Mouse (Mus musculus): ENCODE measurements at regions not wholly inside any gene's neighbourhood (a gene's known extent, or its start where the extent isn't known, plus 50 kb on each side); places are given as distances from the start of the nearest gene placed in this dataset.

- no peak for DNase-seq (ENCODE audit: low spot score in 2 of 2)
Measured at GRCm38 (mm10) chr15:62908379-62908778, 936.6 kb downstream of the Gsdmc2 start.

- no peak for DNase-seq (ENCODE audit: low spot score in 2 of 2)
Measured at GRCm38 (mm10) chr15:62907181-62907580, 937.8 kb downstream of the Gsdmc2 start.

- DNase-seq (ENCODE audit: low spot score in 2 of 2) = peak; percentile 75 to 87
Measured at GRCm38 (mm10) chr15:62903047-62903822, 941.7 kb downstream of the Gsdmc2 start.

- DNase-seq (ENCODE audit: low spot score in 2 of 2) = no peak
Measured at GRCm38 (mm10) chr15:62901955-62902354, 943.0 kb downstream of the Gsdmc2 start.

- DNase-seq (ENCODE audit: low spot score in 2 of 2) = no peak
Measured at GRCm38 (mm10) chr15:62889798-62890197, 955.2 kb downstream of the Gsdmc2 start.

- no peak for DNase-seq (ENCODE audit: low spot score in 2 of 2)
Measured at GRCm38 (mm10) chr15:62885331-62885730, 959.6 kb downstream of the Gsdmc2 start.

GRCm38 (mm10) chr15:62871082-62871766, 973.8 kb downstream of the Gsdmc2 start:
- DNase-seq (ENCODE audit: low spot score in 2 of 2) = no peak

GRCm38 (mm10) chr15:62862574-62862973, 982.4 kb downstream of the Gsdmc2 start:
- no peak for DNase-seq (ENCODE audit: low spot score in 2 of 2)

- no peak for DNase-seq (ENCODE audit: low spot score in 2 of 2)
Measured at GRCm38 (mm10) chr15:62861422-62861821, 983.6 kb downstream of the Gsdmc2 start.

GRCm38 (mm10) chr15:62849326-62849725, 995.7 kb downstream of the Gsdmc2 start:
- peak in 1 of 2 experiments; percentile 21 for DNase-seq (ENCODE audit: low spot score in 2 of 2)

GRCm38 (mm10) chr15:62845884-62846283, 999.1 kb downstream of the Gsdmc2 start:
- no peak for DNase-seq (ENCODE audit: low spot score in 2 of 2)

- no peak for DNase-seq (ENCODE audit: low spot score in 2 of 2)
Measured at GRCm38 (mm10) chr15:62825586-62825985, 1019.4 kb downstream of the Gsdmc2 start.

GRCm38 (mm10) chr15:62823861-62824518, 1021.0 kb downstream of the Gsdmc2 start:
- no peak for DNase-seq (ENCODE audit: low spot score in 2 of 2)

GRCm38 (mm10) chr15:62822305-62822704, 1022.7 kb downstream of the Gsdmc2 start:
- no peak for DNase-seq (ENCODE audit: low spot score in 2 of 2)

- DNase-seq (ENCODE audit: low spot score in 2 of 2) = no peak
Measured at GRCm38 (mm10) chr15:62813093-62813492, 1031.9 kb downstream of the Gsdmc2 start.

GRCm38 (mm10) chr15:62812026-62812425, 1033.0 kb downstream of the Gsdmc2 start:
- DNase-seq (ENCODE audit: low spot score in 2 of 2) = no peak

GRCm38 (mm10) chr15:62809320-62809719, 1035.7 kb downstream of the Gsdmc2 start:
- no peak for DNase-seq (ENCODE audit: low spot score in 2 of 2)

GRCm38 (mm10) chr15:62808087-62808808, 1036.7 kb downstream of the Gsdmc2 start:
- no peak for DNase-seq (ENCODE audit: low spot score in 2 of 2)

- DNase-seq (ENCODE audit: low spot score in 2 of 2) = no peak
Measured at GRCm38 (mm10) chr15:62807364-62807763, 1037.6 kb downstream of the Gsdmc2 start.

- DNase-seq (ENCODE audit: low spot score in 2 of 2) = no peak
Measured at GRCm38 (mm10) chr15:62802770-62803169, 1042.2 kb downstream of the Gsdmc2 start.

- DNase-seq (ENCODE audit: low spot score in 2 of 2) = no peak
Measured at GRCm38 (mm10) chr15:62798731-62799130, 1046.2 kb downstream of the Gsdmc2 start.
